Mouse (Mus musculus): ENCODE measurements around the gene Hif3a. TPM values are rescaled to one million over a fixed set of nuclear protein-coding genes. Genes with fewer than 3 reads are reported as not detected.

Gene Hif3a
- polyA plus RNA-seq, 1 experiment = 11.9 TPM

DNA sequence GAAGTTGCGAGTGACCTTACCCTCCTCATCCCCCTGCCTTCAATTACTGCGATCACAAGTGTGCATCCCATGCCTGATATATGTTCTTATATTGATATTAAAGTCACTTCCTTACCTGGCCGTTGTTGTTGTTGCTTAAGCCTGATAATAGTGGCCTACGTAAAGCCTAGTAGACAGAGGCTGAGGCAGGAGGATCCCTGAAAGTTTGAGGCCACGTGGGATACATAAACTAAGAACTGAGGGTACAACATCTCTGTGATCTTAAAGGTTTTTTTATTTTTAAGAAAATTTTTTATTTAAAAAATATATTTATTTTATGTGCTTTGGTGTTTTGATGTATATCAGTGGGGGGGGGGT lies 69.8 kb downstream of the Hif3a start, which contains the start of gene Ccdc8:
TSS of gene Ccdc8 (plus strand) at position 258 of the 357 bp plus-strand sequence.
- H3K4me3 ChIP-seq (ENCODE audit: low read depth, low read length) = peak within 1 kb of the TSS; percentile 76
- H3K27ac ChIP-seq (ENCODE audit: insufficient read depth, low read length) = no peak within 1 kb of the TSS
- TF ChIP-seq CTCF (IDR thresholded peaks at IDR 0.05; ENCODE audit: low read depth, low read length) = no peak
- no peak for TF ChIP-seq POLR2A (IDR thresholded peaks at IDR 0.05; ENCODE audit: insufficient read depth, low read length)
- no peak for TF ChIP-seq EP300 (IDR thresholded peaks at IDR 0.05; ENCODE audit: insufficient read depth, low read depth, low read length)
- peaks cover 3% of the 10 kb centered on the region for H3K4me1 ChIP-seq (ENCODE audit: control insufficient read depth, insufficient read depth, low read length)
- peak within 1 kb of the TSS; percentile 32; the same call in 1 of the 2 replicates for H3K9ac ChIP-seq (ENCODE audit: low read depth, poor library complexity, severe bottlenecking)
- H3K9me3 ChIP-seq (replicated peaks; ENCODE audit: control insufficient read depth, insufficient read depth, low read length, poor library complexity, severe bottlenecking) = no peaks in the 10 kb centered on the region
- H3K36me3 ChIP-seq (ENCODE audit: control insufficient read depth, insufficient read depth, low read length, poor library complexity, severe bottlenecking) = no peaks in the 10 kb centered on the region
- H3K27me3 ChIP-seq (ENCODE audit: control insufficient read depth, insufficient read depth, low read length, poor library complexity, severe bottlenecking) = no peaks in the 10 kb centered on the region

DNA sequence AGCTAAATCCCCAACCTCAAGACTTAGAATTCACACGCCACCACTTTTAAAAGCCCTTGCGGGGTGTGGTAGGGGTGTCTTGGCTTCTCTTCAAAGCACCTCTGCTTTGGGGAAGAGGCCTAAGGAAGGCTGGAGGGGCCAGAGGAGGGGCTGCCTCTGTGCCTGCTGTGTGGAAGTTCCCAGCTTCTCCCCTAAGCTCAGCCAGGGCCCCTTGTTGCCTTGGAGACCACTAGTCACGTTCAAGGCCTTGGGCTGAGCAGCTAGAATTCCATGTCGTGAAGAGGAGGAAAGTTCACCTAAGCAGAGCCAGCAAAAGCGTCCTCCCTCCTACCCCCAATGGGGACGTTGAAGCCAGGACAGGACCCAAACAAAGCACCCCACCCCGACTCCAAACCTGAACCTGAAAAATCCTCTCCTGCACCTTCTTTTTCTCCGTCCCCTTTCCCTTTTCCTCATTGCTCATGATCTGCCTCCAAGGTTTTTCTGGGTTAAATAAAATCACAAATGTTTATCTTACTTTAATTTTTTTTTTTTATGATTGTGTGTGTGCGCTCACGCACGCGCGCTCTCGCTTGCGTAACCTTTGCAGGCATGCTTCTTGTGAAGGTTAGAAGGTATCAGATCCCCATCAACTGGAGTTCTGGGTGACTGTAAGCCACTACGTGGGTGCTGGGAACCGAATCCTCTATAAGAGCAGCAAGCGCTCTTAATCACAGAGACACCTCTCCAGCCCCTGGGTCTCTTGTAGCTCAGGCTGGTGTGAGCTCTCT lies 70.4 kb downstream of the Hif3a start:
- Histone ChIP-seq H3K27me3 (ENCODE audit: control insufficient read depth, insufficient read depth, low read length, poor library complexity, severe bottlenecking) (no peaks in the 10 kb centered on the region), H3K9me3 (replicated peaks; ENCODE audit: control insufficient read depth, insufficient read depth, low read length, poor library complexity, severe bottlenecking) (no peaks in the 10 kb centered on the region), H3K4me3 (ENCODE audit: low read depth, low read length) (no peak overlapping the region), H3K4me1 (ENCODE audit: control insufficient read depth, insufficient read depth, low read length) (peaks cover 3% of the 10 kb centered on the region), H3K9ac (ENCODE audit: low read depth, poor library complexity, severe bottlenecking) (peak overlapping the region; percentile 32; the same call in 1 of the 2 replicates), H3K27ac (ENCODE audit: insufficient read depth, low read length) (no peak overlapping the region), H3K36me3 (ENCODE audit: control insufficient read depth, insufficient read depth, low read length, poor library complexity, severe bottlenecking) (no peaks in the 10 kb centered on the region)
- TF ChIP-seq POLR2A (IDR thresholded peaks at IDR 0.05; ENCODE audit: insufficient read depth, low read length) = no peak
- TF ChIP-seq EP300 (IDR thresholded peaks at IDR 0.05; ENCODE audit: insufficient read depth, low read depth, low read length) = no peak
- TF ChIP-seq CTCF (IDR thresholded peaks at IDR 0.05; ENCODE audit: low read depth, low read length) = no peak

- H3K36me3 ChIP-seq (ENCODE audit: control insufficient read depth, insufficient read depth, low read length, poor library complexity, severe bottlenecking) = no peaks in the 10 kb centered on the region
- H3K4me3 ChIP-seq (ENCODE audit: low read depth, low read length) = no peak overlapping the region
- H3K4me1 ChIP-seq (ENCODE audit: control insufficient read depth, insufficient read depth, low read length) = peaks cover 3% of the 10 kb centered on the region
- H3K9ac ChIP-seq (ENCODE audit: low read depth, poor library complexity, severe bottlenecking) = no peak overlapping the region
- TF ChIP-seq CTCF (IDR thresholded peaks at IDR 0.05; ENCODE audit: low read depth, low read length) (no peak), EP300 (IDR thresholded peaks at IDR 0.05; ENCODE audit: insufficient read depth, low read depth, low read length) (no peak), POLR2A (IDR thresholded peaks at IDR 0.05; ENCODE audit: insufficient read depth, low read length) (no peak)
- H3K27me3 ChIP-seq (ENCODE audit: control insufficient read depth, insufficient read depth, low read length, poor library complexity, severe bottlenecking) = no peaks in the 10 kb centered on the region
- peak overlapping the region; percentile 21 for H3K27ac ChIP-seq (ENCODE audit: insufficient read depth, low read length)
- no peaks in the 10 kb centered on the region for H3K9me3 ChIP-seq (replicated peaks; ENCODE audit: control insufficient read depth, insufficient read depth, low read length, poor library complexity, severe bottlenecking)
These were observed 72.1 kb downstream of the Hif3a start for GRCm38 (mm10) chr7:16990006-16990744.

DNA sequence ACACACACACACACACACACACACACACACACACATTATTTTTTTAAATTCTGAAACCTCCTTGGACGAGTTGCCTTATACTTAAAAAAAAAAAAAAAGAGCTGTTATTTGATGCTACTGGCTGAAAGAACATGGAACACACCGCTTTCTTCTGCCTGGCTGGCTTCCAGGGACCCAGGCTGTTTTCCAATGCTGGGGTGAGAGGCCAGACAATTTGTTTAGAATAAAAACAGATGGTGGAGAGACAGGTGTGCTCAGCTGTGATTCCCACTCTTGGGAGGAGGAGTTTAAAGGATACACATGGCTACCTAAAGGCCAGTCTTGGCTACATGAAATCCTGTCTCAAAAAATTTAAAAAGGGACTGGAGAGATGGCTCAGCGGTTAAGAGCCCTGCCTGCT lies 73.8 kb downstream of the Hif3a start:
- TF ChIP-seq POLR2A (IDR thresholded peaks at IDR 0.05; ENCODE audit: insufficient read depth, low read length) (no peak), CTCF (IDR thresholded peaks at IDR 0.05; ENCODE audit: low read depth, low read length) (no peak), EP300 (IDR thresholded peaks at IDR 0.05; ENCODE audit: insufficient read depth, low read depth, low read length) (no peak)
- Histone ChIP-seq H3K36me3 (ENCODE audit: control insufficient read depth, insufficient read depth, low read length, poor library complexity, severe bottlenecking) (no peaks in the 10 kb centered on the region), H3K4me3 (ENCODE audit: low read depth, low read length) (no peak overlapping the region), H3K27ac (ENCODE audit: insufficient read depth, low read length) (no peak overlapping the region), H3K9me3 (replicated peaks; ENCODE audit: control insufficient read depth, insufficient read depth, low read length, poor library complexity, severe bottlenecking) (no peaks in the 10 kb centered on the region), H3K27me3 (ENCODE audit: control insufficient read depth, insufficient read depth, low read length, poor library complexity, severe bottlenecking) (no peaks in the 10 kb centered on the region), H3K4me1 (ENCODE audit: control insufficient read depth, insufficient read depth, low read length) (peaks cover 3% of the 10 kb centered on the region), H3K9ac (ENCODE audit: low read depth, poor library complexity, severe bottlenecking) (no peak overlapping the region)

DNA sequence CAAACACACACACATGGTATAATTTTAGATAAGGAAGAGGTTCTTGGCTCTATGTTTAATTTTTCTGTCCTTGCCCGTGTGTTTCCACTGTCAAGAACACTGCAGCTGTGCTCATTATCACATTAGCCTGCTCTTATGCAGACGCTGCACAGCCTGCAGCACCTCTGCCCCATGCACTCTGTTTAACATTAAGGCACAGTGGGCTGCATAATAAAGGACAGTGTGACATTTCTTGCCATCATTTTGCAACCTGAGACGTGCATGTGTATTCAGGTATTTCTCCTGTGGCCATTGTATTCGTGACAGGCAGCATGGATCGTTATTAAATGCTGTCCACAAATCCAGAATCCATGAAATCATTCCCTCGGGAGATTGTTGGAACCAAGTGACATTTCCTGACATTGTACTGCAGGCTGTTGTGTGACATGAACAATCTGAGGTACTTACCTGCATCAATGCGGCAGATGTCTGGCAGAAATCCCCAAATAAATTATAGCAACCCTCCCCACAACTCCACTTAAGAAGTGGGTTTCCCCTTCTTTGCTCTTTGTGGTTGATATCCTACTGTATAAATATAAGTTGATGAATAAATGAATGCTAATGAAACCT lies 74.6 kb downstream of the Hif3a start:
- Histone ChIP-seq H3K4me1 (ENCODE audit: control insufficient read depth, insufficient read depth, low read length) (peaks cover 3% of the 10 kb centered on the region), H3K9me3 (replicated peaks; ENCODE audit: control insufficient read depth, insufficient read depth, low read length, poor library complexity, severe bottlenecking) (no peaks in the 10 kb centered on the region), H3K27ac (ENCODE audit: insufficient read depth, low read length) (no peak overlapping the region), H3K9ac (ENCODE audit: low read depth, poor library complexity, severe bottlenecking) (no peak overlapping the region), H3K36me3 (ENCODE audit: control insufficient read depth, insufficient read depth, low read length, poor library complexity, severe bottlenecking) (no peaks in the 10 kb centered on the region), H3K27me3 (ENCODE audit: control insufficient read depth, insufficient read depth, low read length, poor library complexity, severe bottlenecking) (no peaks in the 10 kb centered on the region), H3K4me3 (ENCODE audit: low read depth, low read length) (no peak overlapping the region)
- no peak for TF ChIP-seq POLR2A (IDR thresholded peaks at IDR 0.05; ENCODE audit: insufficient read depth, low read length)
- TF ChIP-seq EP300 (IDR thresholded peaks at IDR 0.05; ENCODE audit: insufficient read depth, low read depth, low read length) = no peak
- no peak for TF ChIP-seq CTCF (IDR thresholded peaks at IDR 0.05; ENCODE audit: low read depth, low read length)
